Mouse (Mus musculus) left cerebral cortex, postnatal 10 days (tissue): ENCODE measurements around the gene Pdyn. TPM values are rescaled to one million over a fixed set of nuclear protein-coding genes. Genes with fewer than 3 reads are reported as not detected.
A peak's percentile ranks its signal among the peaks of the same experiment; 100 is the strongest.

Experiments used
- DNase-seq, 2 experiments: peaks; one replicate each; pipeline ENCODE4 v3.0.0; 2021 to 2022; ENCODE audit warnings: low spot score in 2 of 2, mixed read lengths in 1 of 2; ENCODE audit errors: extremely low spot score in 1 of 2
- intact Hi-C: fragments of 180-260 bp; cut with DNase I; formaldehyde crosslinking; loops from one replicate; pipeline ENCODE4 v1.15.1; 2025
- total RNA-seq, 2 experiments: library from RNA; stranded (reverse); gene quantifications; 2 replicates each; pipeline ENCODE4 v1.2.3; 2021

Gene Pdyn
- total RNA-seq, result 10 to 100 TPM; 25.7 to 31.9 TPM

DNA sequence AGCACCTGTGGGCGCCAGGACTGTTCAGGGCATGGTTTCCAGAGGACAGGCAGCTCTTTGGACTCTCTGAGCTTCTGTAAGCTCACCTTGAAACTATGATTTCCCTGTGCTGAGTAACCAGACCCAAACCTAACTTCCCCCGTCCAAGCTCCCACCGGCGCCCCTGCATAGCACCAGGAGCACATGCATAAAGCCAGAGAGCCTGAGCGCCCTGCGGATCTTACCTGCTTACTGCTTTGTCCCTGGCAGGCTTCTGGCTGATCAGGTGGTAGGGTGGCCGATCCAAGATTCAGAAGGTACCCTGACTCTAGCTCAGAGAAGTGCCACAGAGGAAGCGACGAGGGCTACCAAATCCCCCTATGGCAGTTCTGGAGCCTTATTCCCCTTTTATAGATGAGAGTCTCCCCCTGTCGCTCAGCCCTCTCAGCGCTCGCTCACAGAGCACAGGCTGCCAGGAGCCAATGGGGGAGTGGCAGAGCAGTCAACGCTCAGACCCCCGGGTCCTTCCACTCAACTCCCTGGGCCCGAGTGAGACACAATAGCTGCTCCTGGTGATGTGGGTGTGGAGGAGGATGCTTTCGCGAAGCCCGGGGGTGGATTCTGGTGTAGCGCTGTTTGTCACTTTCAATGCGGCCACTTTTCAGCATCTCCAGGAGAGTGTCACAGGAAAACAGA lies at the start of gene Pdyn:
Gene Pdyn, minus strand, starts transcription at position 361 of the 675 bp plus-strand sequence.
- intact Hi-C loops, result no loop called here
- no peak for DNase-seq

DNA sequence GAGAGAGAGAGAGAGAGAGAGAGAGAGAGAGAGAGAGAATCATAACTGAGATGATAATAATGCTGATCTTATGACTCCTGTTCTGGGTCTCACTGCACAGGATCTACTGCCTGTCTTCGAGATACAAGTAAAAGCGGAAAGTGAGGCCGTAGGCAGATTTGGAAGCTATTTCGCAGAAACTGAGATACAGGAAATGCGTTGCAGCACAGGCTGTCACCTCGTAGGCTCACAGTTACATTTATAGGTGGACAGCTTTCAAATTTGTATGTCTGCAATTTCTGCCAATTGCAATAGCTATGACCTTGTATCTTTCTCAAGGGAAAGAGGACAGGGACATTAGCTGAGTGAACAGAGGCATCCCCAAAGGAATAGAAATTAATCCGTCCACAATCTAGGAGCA lies 42.4 kb upstream of the Pdyn start:
- intact Hi-C loops, result no loop called here
- DNase-seq, result no peak

DNA sequence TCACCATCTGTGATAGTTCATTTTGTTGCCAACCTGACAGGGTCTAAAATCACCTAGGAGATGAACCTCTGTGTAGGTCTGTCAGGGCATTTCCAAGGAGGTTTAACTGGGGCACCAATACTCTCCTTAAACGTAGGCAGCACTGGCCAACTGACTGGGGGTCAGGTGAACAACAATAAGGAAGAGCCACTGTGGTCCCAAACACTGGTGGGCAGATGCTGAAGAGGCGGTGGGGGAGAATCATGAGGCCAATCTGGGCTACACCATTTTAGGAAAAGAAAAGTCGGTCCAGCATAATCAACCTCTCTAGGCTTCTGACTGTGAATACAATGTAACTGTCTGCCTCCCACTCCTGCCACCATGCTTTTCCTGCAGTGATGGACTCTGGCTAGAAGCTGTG lies 40.9 kb upstream of the Pdyn start:
- peak in 1 of 2 experiments; percentile 15 for DNase-seq
- intact Hi-C loops, result no loop called here

DNA sequence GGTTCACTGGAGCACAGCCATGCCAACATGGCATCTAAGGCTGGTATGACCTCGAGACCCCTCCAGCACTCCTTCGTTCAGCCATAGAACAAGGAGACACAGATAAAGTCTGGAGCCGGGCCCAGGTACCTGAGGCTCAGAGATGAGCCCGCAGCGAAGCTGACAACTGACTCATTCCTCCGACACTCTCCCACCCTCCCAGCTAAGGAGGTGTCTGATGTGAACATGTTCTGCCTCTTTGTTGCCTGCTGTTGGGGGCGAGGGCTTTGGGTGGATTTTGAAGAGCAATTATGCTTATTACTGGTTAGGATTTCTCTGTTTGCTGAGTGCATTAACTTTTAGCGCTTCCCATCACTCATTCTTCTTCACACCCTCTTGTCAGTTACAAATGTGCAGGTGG lies 34.4 kb upstream of the Pdyn start:
- no peak for DNase-seq
- intact Hi-C loops, result no loop called here

DNA sequence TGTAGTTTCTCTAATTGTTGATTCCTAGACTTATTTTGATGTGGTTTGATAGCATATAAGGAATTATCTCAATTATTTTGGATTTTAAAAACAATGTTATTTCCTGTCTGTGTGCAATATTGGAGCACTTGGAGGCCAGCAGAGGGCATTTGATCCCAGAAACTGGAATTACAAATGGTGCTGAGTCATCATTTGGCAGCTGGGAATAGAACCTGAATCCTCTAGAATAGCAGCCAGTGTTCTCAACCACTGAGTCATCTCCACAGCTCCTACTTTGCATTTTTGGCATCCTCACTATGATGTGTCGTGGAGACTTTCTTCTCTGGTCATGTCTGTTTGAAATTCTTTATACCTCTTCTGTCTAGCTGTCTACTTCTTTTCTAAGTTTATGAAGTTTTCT lies 30.0 kb upstream of the Pdyn start:
- DNase-seq, result no peak

DNA sequence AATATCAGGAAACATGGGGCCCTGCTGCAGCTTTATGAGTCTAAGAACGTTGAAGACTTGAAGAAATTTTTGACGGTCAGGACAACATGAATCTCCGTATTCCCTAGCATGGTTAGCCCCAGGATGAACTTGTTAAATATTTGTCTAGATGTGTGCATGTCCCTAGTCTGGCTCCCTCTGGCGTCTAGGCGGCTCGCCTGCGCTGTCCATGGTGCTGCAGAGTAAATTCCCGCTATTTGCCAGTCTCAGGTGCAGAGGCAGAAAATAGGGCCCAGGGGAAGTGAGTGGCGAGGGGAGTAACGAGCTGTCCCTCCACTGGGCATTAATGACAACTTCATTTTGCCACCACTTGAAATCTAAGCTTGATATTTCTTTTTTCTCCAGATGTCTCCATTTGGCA lies 16.0 kb upstream of the Pdyn start:
- DNase-seq, result peak in 1 of 2 experiments; percentile 54

More for the DNA sequence above, 30.0 kb upstream of the Pdyn start:
- intact Hi-C loops, result no loop called here

DNA sequence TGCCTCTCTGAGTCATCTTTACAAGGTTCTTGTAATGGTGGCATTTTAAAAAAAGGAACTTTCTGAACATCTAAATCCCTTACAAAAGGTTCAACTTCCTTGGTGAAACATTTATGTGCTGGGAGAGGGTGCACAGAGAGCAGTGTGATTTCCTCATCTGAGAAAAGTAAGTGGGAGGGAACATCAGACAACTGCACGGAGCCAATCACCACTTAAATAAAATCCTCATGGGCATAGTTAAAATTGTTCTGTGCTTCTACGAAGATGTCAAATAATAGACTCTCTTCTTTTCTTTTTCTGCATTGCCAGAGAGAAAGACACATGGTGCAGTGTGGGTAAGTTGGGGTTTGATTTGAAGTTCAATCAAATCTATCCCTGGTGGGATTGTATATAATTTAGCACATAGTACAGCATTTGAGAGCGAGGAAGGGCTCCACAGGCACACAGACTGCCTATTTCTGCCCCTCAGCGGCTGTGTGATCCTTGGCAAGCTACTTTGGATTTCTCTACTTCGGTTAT lies 13.4 kb upstream of the Pdyn start:
- DNase-seq, result no peak
- intact Hi-C loops, result no loop called here

More for the DNA sequence above, 16.0 kb upstream of the Pdyn start:
- intact Hi-C loops, result no loop called here

DNA sequence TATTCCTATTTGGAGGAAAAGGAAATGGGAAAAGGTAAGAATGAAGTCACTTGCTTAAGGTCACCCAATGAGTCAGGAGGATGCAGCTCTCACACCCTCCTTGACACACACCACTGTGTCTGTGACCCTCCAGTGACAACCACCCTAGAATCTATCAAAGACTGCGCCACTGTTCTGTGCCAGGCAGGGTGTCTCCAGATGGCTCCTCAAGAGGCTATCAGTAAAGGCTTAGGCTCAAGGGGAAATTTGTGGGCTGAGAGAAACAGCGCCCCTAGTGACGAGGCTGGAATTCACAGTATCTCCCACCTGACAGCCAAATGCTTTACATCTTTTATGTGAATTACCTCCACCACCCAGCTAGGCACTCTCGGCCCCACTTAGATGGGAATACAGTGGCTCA lies 3.6 kb downstream of the Pdyn start:
- DNase-seq, result no peak

DNA sequence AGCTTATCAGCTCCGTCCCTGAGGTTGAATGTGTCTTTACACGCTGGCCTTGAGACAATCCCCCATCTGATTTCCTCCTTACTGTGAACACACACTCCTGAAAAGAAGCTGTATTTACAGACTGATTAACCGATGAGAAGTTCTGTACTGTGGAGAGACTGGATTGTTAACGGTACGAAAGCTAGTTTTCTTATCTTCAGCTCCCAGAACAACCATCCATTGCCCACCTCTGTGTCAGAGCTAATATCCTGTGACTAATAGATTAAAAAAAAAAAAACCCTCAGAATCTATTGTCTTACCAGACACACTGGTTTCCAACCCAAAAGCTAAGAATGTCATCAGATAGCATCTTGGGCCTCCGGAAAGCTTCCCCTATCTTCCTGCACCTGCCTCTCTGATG lies 5.3 kb downstream of the Pdyn start:
- DNase-seq, result no peak
- intact Hi-C loops, result no loop called here

More for the DNA sequence above, 3.6 kb downstream of the Pdyn start:
- intact Hi-C loops, result no loop called here

DNA sequence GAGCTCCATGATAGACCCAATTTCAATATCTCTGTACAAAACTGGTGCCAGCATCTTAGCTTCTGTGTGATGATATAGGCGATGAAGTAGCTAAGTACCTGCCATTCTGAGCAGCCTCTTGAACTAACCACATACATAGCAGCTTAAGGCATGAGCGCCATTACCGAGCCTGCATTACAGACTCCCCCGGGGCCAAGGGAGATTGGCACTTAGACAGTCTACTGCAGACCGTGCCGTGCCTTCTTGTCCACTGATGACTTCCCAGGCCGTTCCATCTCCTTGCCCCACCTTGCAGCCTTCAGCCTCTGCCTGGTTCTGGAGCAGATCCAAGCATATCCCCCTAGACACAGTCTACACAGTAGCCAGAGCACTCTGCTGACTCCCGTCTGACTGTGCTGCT lies 7.0 kb downstream of the Pdyn start:
- no peak for DNase-seq
- intact Hi-C loops, result no loop called here

DNA sequence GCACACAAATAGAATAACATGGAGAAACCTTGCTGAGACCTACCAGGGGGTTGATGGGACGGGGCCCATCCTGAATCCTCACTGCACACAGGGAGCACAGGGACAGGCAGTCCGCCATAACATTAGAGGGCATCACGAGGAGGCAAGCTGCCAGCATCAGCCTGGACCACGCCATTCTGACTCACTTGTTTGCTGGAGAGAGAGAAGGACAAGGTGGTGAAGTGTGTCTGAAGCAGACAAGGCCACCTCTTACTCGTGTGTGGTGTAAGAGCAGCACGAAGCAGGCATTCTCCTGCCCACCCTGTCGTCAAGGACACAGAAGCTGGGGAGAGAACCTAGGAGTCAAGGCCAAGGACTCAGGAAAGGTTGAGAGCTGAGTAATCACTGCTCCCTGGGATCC lies 9.9 kb downstream of the Pdyn start:
- DNase-seq, result no peak
- intact Hi-C loops, result no loop called here

DNA sequence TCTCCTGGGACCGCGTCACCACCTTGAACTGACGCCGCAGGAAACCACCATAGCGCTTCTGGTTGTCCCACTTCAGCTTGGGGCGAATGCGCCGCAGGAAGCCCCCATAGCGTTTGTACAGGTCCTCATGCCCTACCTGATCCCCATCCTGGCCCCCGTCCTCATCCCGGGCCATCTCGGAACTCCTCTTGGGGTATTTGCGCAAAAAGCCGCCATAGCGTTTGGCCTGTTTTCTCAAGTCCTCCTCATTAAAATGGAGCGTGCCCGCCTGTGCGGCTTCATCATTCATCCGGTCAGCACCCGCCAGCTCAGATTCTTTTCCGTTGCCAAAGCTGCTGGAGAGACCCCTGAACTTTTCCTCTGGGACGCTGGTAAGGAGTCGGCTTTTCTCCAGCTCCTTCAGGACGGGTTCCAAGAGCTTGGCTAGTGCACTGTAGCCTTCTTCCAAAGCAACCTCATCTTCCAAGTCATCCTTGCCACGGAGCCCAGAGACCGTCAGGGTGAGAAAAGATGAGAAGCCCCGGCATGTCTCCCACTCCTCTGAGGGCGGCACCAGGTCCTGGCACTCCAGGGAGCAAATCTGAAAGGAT lies 11.5 kb downstream of the Pdyn start:
- intact Hi-C loops, result no loop called here
- DNase-seq, result no peak

DNA sequence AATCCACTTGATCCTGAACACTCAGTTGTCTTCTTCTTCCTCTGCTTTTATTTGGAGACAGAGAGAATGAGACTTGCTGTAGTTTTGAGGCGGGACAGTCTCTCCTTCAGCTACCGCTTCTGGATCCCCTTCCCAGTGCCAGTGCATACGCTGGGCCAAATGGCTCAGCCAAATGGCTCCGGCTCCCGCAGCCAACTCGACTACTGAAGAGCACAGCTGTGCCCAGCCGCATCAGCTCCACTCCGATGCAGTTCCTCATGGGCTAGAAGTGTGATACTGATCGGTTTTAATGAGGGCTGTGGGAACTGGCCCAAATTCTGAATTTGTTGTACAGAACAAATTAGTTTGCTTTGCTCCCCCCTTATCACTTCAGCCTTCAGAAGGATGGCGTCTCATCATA lies 12.7 kb downstream of the Pdyn start:
- no peak for DNase-seq
- intact Hi-C loops, result no loop called here

DNA sequence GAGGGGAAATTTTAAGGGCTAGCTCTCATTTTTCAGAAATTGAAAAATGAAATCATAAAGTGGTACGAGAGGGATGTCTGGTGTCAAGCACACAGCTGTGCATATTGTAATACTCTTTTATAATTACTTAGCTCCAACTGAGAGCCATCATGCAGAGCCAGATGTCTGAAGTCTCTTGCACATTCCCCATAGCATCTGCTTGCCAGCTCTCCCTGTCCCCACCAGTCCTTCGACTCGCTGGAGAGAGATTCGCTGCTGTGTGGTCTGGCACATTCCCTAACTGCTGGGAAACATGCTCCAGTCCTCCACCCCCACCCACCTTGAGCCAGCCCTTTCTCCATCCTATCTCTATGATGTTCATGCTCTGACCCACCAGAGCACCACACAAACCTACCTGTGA lies 15.6 kb downstream of the Pdyn start:
- no peak for DNase-seq
- intact Hi-C loops, result no loop called here

DNA sequence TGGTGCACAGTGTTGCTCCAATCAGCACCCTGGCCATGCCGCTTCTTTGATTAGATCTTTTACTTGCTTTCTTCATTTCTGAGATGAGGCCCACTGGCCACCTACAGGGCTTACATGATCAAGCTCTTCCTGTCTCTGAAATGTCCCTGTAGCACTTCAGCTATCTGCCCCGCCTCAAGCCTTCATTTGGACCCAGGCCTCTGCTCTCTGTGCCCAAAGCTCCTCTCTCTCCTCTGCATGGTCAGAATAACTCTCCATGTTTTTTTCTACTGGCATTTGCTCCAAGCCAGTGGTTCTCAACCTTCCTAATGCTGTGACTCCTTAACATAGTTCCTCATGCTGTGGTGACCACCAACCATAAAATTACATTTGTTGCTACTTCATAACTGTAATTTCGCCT lies 19.4 kb downstream of the Pdyn start:
- no peak for DNase-seq
- intact Hi-C loops, result no loop called here

DNA sequence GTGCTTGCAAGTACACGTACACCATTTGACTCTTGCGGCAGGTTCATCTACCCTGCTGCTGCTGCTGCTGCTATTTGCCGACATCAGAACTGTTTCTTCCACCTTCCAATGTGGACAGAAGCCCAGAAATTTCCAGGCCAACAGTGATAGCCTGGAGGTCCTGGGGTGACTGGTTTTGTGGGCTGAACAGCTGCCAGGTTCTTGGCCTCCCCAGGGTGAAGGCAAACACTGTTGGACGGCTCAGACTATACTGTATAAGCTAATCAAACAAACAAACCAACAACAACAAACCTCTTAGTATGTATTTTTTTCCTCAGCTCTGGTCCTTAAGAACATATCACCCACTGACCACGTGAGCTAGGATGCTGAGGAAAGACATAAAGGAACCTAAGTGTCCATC lies 20.6 kb downstream of the Pdyn start:
- intact Hi-C loops, result no loop called here
- DNase-seq, result no peak

DNA sequence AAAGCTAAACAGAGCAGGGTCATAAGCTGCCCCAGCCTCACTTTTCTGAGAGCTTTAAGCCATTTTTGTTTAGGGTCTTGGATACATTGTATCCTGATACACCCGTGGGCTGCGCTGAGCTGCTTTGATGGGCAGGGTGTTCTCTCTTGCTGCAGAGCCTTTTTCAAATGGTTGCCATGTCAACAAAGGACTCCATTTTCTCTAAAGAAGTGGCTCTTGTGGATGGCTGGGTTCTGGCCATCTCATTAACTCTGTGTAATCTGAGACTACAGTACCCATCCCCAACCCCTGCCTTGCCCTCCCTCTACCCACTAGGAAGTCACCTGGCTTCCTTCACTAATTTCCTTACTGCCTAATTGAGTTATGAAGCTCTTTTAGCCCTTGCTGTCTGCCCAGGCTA lies 22.0 kb downstream of the Pdyn start:
- intact Hi-C loops, result no loop called here

DNA sequence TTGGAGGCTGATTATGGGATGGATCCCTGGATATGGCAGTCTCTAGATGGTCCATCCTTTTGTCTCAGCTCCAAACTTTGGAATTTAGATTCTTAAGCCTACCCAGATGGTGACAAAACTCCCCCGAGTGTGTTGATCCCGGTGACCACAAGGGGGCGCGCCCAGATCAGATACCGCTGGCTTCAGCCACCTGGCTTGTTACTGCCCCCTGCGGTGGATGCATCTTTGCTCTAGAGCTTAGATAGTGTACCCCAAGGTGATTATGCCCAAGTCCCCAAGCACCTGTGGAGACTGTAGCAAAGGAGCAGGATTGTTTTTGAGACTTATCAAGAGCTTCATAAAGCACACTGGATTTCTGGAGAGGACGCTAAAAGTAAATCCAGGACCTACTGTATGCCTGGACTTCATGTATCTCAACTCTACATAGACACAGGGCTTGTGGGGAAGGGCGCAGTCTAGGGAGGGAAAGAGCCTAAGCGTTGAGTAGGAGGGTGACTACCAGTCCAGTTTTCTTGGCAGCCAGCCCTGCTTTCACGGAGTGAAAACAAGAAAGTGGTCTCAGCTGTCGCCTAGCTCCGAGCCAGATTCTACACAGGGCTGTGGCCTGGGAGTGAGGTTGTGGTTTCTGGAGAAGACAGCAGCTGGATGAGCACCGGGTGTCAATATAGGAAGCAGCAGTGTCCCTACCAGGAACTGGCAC lies 24.6 kb downstream of the Pdyn start:
- intact Hi-C loops, result loop anchor here (2.0 kb wide), 1 partner anchor 200 kb away; no protein-coding TSS in a partner anchor
- DNase-seq, result peak; percentile 54 to 88

More for the DNA sequence above, 22.0 kb downstream of the Pdyn start:
- no peak for DNase-seq

DNA sequence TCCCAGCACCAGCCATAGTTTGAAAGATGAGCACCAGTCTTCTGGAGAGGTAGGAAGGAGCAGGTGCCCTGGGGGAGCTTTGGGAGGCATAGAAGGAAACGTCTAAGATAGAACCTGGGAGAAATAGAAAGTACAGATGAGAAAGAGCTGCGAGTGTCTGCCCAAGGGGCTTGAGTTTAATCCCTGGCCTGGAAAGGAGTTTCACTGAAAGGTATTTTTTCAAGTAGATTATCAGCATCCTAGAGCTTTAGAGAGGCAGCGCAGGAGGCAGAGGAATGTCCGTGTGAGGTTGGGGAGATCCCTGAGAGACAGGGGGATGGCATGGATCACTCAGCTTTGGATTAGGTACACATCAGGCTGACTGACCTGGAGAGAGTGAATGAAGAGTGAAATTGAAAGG lies 27.7 kb downstream of the Pdyn start:
- no peak for DNase-seq
- intact Hi-C loops, result no loop called here

DNA sequence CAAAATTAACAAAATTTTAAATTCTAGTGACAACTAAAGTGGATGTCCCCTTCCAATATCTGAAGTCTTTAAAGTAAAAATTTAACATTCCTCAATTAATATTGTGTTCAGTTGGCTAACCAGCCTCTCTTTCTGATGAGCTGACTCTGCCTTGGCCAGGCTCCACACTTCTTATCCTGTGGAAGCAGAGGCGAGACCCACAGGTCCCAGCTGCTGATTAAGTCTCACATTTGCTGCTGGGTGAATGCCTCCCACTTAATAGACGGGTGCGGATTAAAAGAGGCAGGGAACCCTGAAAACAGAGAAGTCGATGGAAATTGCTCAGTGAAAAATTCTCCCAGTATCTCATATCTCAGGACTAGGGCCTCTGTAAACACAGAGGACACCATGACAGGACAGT lies 37.2 kb downstream of the Pdyn start:
- DNase-seq, result no peak
- intact Hi-C loops, result no loop called here
